Mouse (Mus musculus): ENCODE data around the gene Kcnn4. TPM values are rescaled to one million over a fixed set of nuclear protein-coding genes. Genes with fewer than 3 reads are reported as not detected.
A peak's percentile ranks its signal among the peaks of the same experiment; 100 is the strongest.

Kcnn4 gene
- total and polyA plus RNA-seq, 3 experiments: 188 to 256 TPM; not detected in 1

GRCm38 (mm10) chr7:24410123-24410522 is 40.1 kb downstream of the Kcnn4 start:
- Histone ChIP-seq H3K36me3 (ENCODE audit: control insufficient read depth in 1 of 2, insufficient read depth in 2 of 2, low read length in 2 of 2) (peaks cover 0 to 3% of the 10 kb centered on the region in 2 experiments; a peak in 1 of 4 replicates), H3K9me3 (replicated peaks; ENCODE audit: insufficient read depth, low read length) (no peaks in the 10 kb centered on the region), H3K9ac (ENCODE audit: control insufficient read depth, low read depth, low read length, poor library complexity, severe bottlenecking) (no peak overlapping the region), H3K4me3 (ENCODE audit: control insufficient read depth in 1 of 2, insufficient read depth in 1 of 2, low read depth in 2 of 2, low read length in 2 of 2) (no peak overlapping the region), H3K4me1 (ENCODE audit: control insufficient read depth in 1 of 2, insufficient read depth in 2 of 2, low read length in 2 of 2) (no peaks in the 10 kb centered on the region), H3K27ac (ENCODE audit: control insufficient read depth, low read depth, low read length) (no peak overlapping the region), H3K27me3 (ENCODE audit: control insufficient read depth in 1 of 2, insufficient read depth in 2 of 2, low read length in 2 of 2) (no peaks in the 10 kb centered on the region), H3K79me2 (ENCODE audit: control insufficient read depth, insufficient read depth, low read length, poor library complexity) (no peaks in the 10 kb centered on the region)
- TF ChIP-seq POLR2A (IDR thresholded peaks at IDR 0.05; ENCODE audit: control insufficient read depth in 1 of 2, insufficient read depth in 1 of 2, low read depth in 1 of 2, low read length in 2 of 2, poor library complexity in 1 of 2): 0 out of 4 replicates have a peak, but pooled peaks of 1 of the 2 experiments have one; percentile 6
- no peak for TF ChIP-seq ZKSCAN1 (IDR thresholded peaks at IDR 0.05; ENCODE audit: low read depth, low read length)
- no peak for DNase-seq (ENCODE audit: low read depth, low spot score)

- no peak for TF ChIP-seq MEF2A (IDR thresholded peaks at IDR 0.05; ENCODE audit: extremely low read depth, insufficient replicate concordance, low read depth, low read length, poor library complexity, severe bottlenecking)
- TF ChIP-seq BHLHE40 (IDR thresholded peaks at IDR 0.05; ENCODE audit: borderline replicate concordance, low read depth, low read length): no peak
- no peak for TF ChIP-seq JUND (IDR thresholded peaks at IDR 0.05; ENCODE audit: low read depth, low read length)
- TF ChIP-seq POLR2A (IDR thresholded peaks at IDR 0.05; ENCODE audit: control insufficient read depth in 1 of 2, insufficient read depth in 1 of 2, low read depth in 1 of 2, low read length in 2 of 2, poor library complexity in 1 of 2): no peak
- no peak for TF ChIP-seq EP300 (IDR thresholded peaks at IDR 0.05; ENCODE audit: low read depth in 1 of 2, low read length in 2 of 2)
- no peak for TF ChIP-seq MAX (IDR thresholded peaks at IDR 0.05; ENCODE audit: low read length)
- no peak for TF ChIP-seq NELFE (IDR thresholded peaks at IDR 0.05; ENCODE audit: low read depth, low read length)
- no peak for TF ChIP-seq MAZ (IDR thresholded peaks at IDR 0.05; ENCODE audit: low read depth, low read length)
- no peak for TF ChIP-seq MXI1 (IDR thresholded peaks at IDR 0.05; ENCODE audit: low read depth, low read length)
- TF ChIP-seq ETS1 (IDR thresholded peaks at IDR 0.05; ENCODE audit: low read depth, low read length): no peak
- no peak for TF ChIP-seq MYB (IDR thresholded peaks at IDR 0.05; ENCODE audit: low read depth, low read length)
- no peaks in the 10 kb centered on the region for H3K27me3 ChIP-seq (ENCODE audit: control insufficient read depth in 1 of 2, insufficient read depth in 2 of 2, low read length in 2 of 2)
- H3K27ac ChIP-seq (ENCODE audit: control insufficient read depth, low read depth, low read length): no peak overlapping the region
- H3K36me3 ChIP-seq (ENCODE audit: control insufficient read depth in 1 of 2, insufficient read depth in 2 of 2, low read length in 2 of 2): peaks cover 0 to 3% of the 10 kb centered on the region in 2 experiments; a peak in 1 of 4 replicates
- no peaks in the 10 kb centered on the region for H3K79me2 ChIP-seq (ENCODE audit: control insufficient read depth, insufficient read depth, low read length, poor library complexity)
- no peaks in the 10 kb centered on the region for H3K4me1 ChIP-seq (ENCODE audit: control insufficient read depth in 1 of 2, insufficient read depth in 2 of 2, low read length in 2 of 2)
- no peak overlapping the region for H3K9ac ChIP-seq (ENCODE audit: control insufficient read depth, low read depth, low read length, poor library complexity, severe bottlenecking)
- no peak for DNase-seq (ENCODE audit: low read depth, low spot score)
- H3K9me3 ChIP-seq (replicated peaks; ENCODE audit: insufficient read depth, low read length): no peaks in the 10 kb centered on the region
- H3K4me3 ChIP-seq (ENCODE audit: control insufficient read depth in 1 of 2, insufficient read depth in 1 of 2, low read depth in 2 of 2, low read length in 2 of 2): no peak overlapping the region
Measured at GRCm38 (mm10) chr7:24410831-24411230, 40.8 kb downstream of the Kcnn4 start.

DNA sequence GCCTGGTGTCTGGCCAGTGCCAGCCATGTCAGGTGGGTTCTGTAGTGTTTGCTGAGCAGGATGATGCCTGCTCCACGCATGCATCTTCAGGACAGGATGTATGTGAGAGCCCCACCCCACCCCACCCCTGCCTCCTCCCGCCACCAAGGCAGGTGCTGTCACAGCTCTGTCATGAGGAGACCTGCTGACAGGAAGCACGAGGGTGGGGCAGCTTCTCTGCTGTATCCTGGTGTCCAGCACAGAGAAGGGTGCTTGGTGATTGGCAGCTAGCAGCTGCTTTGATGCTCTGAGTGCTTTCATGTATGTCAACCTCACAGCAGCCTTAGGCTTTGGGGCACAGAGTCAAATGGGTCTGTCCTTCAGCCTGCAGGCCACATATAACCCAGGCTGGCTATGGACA is 43.6 kb downstream of the Kcnn4 start:
- Histone ChIP-seq H3K9ac (ENCODE audit: control insufficient read depth, low read depth, low read length, poor library complexity, severe bottlenecking) (no peak overlapping the region), H3K79me2 (ENCODE audit: control insufficient read depth, insufficient read depth, low read length, poor library complexity) (no peaks in the 10 kb centered on the region), H3K27ac (ENCODE audit: control insufficient read depth, low read depth, low read length) (no peak overlapping the region), H3K4me1 (ENCODE audit: control insufficient read depth in 1 of 2, insufficient read depth in 2 of 2, low read length in 2 of 2) (no peaks in the 10 kb centered on the region), H3K9me3 (replicated peaks; ENCODE audit: insufficient read depth, low read length) (no peaks in the 10 kb centered on the region), H3K4me3 (ENCODE audit: control insufficient read depth in 1 of 2, insufficient read depth in 1 of 2, low read depth in 2 of 2, low read length in 2 of 2) (no peak overlapping the region), H3K27me3 (ENCODE audit: control insufficient read depth in 1 of 2, insufficient read depth in 2 of 2, low read length in 2 of 2) (no peaks in the 10 kb centered on the region), H3K36me3 (ENCODE audit: control insufficient read depth in 1 of 2, insufficient read depth in 2 of 2, low read length in 2 of 2) (peaks cover 0 to 3% of the 10 kb centered on the region in 2 experiments; a peak in 1 of 4 replicates)
- TF ChIP-seq EP300 (IDR thresholded peaks at IDR 0.05; ENCODE audit: low read depth in 1 of 2, low read length in 2 of 2): no peak
- no peak for TF ChIP-seq MXI1 (IDR thresholded peaks at IDR 0.05; ENCODE audit: low read depth, low read length)
- TF ChIP-seq ELF1 (IDR thresholded peaks at IDR 0.05; ENCODE audit: low read depth, low read length): no peak
- no peak for DNase-seq (ENCODE audit: low read depth, low spot score)
